Mouse (Mus musculus) MN1 (cell line): ENCODE data around the gene Sparcl1.
A peak's percentile ranks its signal among the peaks of the same experiment; 100 is the strongest.

ENCODE experiments used
- DNase-seq: peaks from one replicate; pipeline ENCODE4 v3.0.0-alpha.2; 2016; ENCODE audit warnings: low spot score

Sparcl1 gene

GRCm38 (mm10) chr5:104110171-104110920, 3.2 kb downstream of the Sparcl1 start:
- no peak for DNase-seq

GRCm38 (mm10) chr5:104109516-104109915, 4.0 kb downstream of the Sparcl1 start:
- no peak for DNase-seq

GRCm38 (mm10) chr5:104108879-104109369, 4.6 kb downstream of the Sparcl1 start:
- DNase-seq = peak; percentile 31

DNA sequence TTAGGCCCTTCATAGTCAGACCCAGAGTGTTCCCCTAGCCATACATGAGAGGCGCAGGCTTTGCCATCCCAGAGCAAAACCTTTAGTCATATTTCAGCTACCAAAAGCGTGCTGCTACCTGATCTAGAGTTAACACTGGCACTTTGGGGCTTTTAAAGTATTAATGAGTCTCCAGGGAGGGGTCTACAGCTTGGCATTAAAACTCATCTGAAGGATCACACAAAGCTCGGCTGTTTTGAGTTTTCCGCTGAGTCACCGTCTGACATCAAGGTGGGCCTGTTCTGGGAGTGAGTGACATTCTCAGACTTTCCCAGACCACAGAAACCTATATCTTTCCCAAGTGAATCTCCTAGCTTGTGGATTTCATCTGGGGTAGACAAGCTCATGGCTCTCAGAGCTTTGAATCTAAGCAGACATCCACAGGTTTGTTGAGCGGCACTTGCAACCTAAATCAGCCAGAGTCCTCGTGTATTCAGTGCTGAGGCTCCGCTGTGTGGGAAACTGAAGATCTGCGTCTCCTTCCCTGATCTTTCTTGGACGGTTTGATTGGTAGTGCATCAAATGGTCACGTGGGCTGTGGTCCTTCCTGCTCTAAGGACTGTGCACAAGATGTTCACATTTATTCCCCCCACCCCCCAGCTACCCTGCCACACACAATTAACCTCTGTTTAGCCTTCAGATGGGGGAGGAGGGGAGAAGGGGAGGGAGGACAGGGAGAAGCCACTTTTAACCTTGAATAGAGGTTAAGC, 5.2 kb downstream of the Sparcl1 start:
- DNase-seq = no peak

DNA sequence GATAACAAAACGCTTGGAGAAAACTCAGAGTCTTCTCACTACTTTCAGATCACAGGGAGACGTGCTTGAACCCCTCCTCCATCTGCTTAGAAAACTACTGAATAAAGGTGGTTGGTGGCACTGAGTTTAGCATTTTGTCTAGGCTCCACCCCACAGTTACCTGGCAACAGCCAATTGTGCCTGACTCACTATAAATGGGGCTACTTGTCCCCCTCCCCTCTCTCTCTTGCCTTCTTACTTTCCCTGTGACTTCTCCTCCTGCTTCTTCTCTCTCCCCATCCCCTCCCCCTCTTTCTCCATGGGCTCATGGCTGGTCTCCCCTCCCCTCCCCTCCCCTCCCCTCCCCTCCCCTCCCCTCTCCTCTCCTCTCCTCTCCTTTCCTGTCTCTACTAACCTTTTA, 9.4 kb downstream of the Sparcl1 start:
- DNase-seq = no peak

GRCm38 (mm10) chr5:104103171-104103570, 10.4 kb downstream of the Sparcl1 start:
- no peak for DNase-seq

DNA sequence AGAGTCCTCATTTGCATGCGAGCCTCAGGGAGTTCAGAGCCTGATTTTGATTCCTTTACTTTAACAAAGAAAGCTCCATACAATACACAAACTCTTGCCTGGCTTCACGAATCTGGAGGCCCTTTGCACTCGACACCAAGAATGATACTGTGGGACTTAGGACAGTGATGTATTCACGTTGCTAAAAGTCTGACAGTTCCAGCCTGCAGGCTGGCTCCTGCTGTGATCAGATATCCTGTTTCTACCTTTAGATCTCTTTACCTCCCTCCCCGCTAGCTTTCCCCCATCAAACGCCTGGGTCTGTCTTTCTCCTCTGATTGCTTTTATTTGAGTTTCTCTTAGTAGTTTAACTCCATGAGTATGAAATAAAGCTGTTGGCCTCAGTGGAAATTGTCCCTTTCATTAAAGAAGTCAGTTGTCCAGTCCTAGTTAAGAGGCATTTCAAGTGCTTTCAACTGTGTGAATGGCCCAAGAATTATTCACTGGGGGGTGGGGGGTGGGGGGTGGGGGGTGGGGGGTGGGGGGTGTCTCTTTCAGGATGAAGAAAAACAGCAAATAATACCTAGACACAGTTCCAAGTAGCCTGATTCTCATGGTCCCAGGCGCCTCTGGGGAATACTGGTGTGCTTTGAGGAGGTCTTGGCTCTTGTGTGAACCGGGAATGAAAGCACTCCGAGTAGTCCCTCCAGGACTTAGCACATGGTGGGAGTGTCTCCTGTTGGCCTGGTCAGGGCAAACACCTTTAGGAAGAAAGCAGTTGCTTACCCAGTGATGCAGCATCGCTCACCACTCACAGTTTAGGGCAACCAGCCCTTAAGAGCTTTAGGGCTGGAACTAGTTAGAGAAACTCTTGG, 11.6 kb downstream of the Sparcl1 start:
- no peak for DNase-seq

DNA sequence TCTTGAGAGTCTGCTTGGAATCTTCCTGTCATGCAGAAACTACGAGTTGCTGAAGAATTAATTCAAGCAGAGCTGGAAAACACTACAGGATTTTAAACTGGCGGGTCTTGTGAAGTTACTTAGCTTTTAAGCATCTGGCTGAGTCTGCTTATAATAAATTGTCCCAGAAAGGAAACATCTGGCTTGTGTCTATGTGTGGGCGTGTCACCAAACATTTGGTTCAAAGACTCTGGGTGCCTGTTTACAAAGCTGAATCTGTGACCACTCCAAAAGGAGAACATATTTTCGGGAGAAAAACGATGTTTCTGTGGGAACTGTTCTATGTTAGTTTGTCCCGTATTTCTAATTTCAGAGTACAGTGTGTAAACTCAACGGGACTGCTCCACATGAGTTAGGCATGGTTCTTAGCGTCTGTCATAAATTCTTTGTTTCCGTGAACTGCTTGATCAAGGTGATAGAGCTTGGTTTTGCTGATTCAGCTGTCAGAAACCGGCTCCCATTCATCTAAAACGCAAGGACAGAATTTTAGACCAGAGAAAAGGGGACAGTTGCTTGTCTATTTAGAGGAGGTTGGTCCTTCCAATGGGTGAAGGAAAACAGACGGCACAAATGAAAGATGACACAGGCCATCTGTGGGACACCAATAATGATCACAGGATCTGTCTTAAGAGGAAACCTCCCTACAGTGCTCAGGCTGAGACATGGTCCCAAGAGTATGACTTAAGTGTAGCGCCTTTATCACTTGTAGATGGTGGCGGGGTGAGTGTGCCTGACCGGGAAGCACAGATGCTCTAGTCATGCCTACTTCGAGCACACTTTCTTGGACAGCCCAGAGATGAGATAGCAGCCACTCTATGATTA, 17.2 kb downstream of the Sparcl1 start:
- DNase-seq = peak; percentile 67

DNA sequence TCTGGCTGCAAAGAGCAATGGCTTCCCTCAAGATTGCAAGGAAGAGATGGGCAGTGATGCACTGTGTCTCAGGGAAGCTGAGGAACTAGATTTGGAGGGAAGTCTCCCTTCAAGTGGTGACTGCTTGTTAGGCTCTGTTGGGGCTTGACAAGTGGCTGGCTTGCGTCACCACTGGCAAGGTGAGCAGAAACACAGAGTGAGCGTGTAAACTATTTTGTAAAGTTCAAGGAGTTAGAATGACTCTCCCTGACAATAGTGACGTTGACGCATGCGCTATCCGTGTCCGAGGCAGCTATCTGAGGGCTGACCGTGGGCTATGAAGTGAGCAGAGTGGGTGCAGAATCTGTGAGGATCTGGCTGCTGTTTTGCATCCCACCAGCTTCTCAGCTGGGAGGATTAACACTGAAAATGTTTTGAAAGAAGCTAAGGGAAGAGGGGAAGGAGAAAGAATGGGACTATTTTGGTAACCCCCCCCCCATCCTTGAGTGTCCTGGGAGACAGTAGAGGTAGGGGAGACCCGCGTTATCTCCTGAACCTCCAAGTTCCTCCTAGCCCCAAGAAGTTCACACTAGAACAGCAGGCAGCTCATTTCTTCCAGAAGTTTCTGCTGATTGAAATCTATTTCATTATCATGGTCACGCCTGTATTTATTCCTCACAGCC, 18.0 kb downstream of the Sparcl1 start:
- no peak for DNase-seq

- no peak for DNase-seq
Measured at GRCm38 (mm10) chr5:104089751-104090150, 23.8 kb downstream of the Sparcl1 start.

DNA sequence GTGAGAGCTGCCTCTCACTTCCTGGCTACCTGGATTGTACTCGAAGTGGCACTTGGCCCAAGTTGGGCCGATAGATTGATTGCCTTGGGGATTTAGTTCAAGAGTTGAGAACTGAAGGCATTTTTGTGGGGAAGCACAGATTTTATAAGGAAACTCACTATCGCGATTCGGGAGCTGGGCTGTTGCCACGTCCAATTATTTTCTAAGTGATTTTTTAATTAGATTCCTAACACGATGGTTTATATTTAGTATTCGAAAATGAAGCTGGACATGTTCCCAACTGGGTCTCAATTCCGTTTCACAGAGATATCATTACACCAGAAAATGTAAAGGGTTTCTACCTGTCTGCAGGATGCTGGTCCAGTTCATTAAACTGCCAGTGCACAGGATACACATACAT, 28.2 kb downstream of the Sparcl1 start:
- no peak for DNase-seq

- no peak for DNase-seq
Measured at GRCm38 (mm10) chr5:104080736-104081135, 32.8 kb downstream of the Sparcl1 start.

DNA sequence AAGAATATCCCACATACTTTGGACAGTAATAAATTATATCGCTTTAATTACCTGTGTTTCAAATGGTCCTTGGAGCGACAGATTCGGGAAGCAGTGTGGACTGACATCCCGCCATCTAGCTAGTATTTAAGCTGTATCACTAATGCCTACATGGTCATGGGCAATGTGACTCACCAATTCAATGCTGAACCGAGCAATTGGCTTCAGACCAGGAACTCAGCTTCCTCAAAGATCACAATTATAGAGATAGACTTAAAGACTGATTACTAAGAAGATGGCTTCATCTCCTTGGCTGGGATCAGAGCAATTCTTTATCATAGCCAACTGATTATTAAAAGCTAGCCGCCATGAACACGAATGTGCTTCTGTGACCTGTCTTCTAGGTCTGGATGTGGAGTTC, 36.0 kb downstream of the Sparcl1 start, which contains the start of gene Gm17660:
Gm17660 (minus strand) TSS at position 101 of the 400 bp plus-strand sequence.
- DNase-seq = no peak

- no peak for DNase-seq
Measured at GRCm38 (mm10) chr5:104076361-104076760, 37.2 kb downstream of the Sparcl1 start.

DNA sequence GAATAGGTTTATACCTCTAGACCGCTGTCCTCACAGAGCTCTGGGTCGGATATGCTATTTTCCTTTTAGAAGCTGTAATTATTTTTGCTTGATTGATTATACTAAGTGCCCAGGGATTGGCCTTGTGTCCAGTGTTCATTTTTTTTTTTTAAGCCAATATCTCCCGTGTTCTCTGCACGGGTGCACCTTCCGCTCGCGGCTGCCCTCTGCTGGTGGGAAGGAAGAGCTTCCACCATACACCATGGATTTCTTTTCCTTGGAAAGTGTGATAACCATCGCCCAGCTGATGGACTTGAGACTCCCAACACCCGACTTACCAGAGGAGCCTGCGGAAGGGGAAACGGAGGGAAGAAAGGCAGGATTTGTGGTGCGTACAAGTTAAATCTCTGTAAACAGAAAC, 39.1 kb downstream of the Sparcl1 start:
- peak; percentile 46 for DNase-seq

DNA sequence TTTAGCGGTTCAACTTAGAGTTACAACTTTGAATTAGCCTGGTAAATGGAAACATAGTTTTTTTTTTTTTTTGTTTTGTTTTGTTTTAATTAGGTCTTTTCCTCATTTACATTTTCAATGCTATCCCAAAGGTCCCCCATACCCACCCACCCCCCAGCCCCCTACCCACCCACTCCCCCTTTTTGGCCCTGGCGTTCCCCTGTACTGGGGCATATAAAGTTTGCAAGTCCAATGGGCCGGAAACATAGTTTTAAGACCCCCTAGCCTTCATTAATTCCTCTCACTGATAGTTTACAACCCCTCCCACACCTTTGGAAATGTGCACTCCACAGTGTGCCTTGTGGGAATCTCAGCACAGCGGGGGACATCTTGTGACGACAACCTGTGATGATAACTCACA, 39.9 kb downstream of the Sparcl1 start:
- DNase-seq = no peak

- DNase-seq = no peak
Measured at GRCm38 (mm10) chr5:104072272-104072886, 41.2 kb downstream of the Sparcl1 start.

- DNase-seq = no peak
Measured at GRCm38 (mm10) chr5:104071048-104071447, 42.5 kb downstream of the Sparcl1 start.

DNA sequence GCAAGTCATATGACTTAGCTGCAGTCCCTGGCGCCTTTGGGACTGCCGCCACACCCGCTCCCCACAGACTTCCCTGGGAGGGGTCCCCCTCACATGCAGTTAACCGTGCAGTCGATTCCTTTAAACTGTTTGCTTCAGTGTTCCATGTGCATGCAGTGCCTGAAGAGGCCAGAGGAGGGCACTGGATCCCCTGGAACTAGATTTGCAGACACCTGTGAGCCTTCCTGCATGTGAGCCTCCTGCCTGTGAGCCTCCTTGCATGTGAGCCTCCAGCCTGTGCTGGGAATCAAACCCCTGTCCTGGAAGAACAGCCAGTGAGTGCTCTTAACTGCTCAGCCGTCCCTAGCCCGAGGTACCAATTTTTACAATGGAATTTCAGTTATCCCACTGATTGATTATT, 44.8 kb downstream of the Sparcl1 start:
- DNase-seq = no peak
